Mouse (Mus musculus) layer of hippocampus, postnatal 14 days (tissue): ENCODE measurements around the gene Cyp4a31. TPM values are rescaled to one million over a fixed set of nuclear protein-coding genes. Genes with fewer than 3 reads are reported as not detected.
"Not testable (repeated sequence)": the region's sequence is repeated elsewhere in the genome, so short reads cannot be mapped to it uniquely, and the experiment has no call there.

Experiments
- DNase-seq, 2 experiments: peaks; one replicate each; pipeline ENCODE4 v3.0.0; 2021 to 2022; ENCODE audit warnings: low spot score in 2 of 2, mixed read lengths in 1 of 2
- long read RNA-seq, 2 experiments: library from polyadenylated mRNA; stranded (forward); transcript quantifications; one replicate each; pipeline ENCODE4 v2.0.0; 2021
- total RNA-seq, 2 experiments: library from RNA; stranded (reverse); gene quantifications; 2 replicates each; pipeline ENCODE4 v1.2.3; 2021

Gene Cyp4a31
- total RNA-seq: not detected
- long read RNA-seq, experiment 1: 0 reads
- long read RNA-seq, experiment 2: 0 reads

DNA sequence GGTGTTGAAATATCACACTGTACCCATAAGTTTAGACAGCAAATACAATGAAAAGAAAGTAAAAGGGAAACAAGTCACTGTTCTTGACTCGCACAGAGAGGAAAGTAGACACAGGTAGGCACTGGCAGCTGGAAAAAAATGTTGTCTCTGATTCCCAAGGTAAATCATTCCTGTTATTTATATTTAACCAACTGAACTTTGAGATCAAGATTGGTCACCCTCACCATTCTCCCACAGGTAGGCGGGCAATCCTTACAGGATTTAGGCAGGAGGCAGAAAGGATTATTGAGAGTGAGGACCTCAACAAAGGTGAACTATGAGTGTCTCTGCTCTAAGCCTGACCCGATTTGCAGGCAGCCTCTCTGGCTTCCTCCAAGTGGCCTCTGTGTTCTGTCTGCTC is at the start of gene Cyp4a31:
Cyp4a31 (plus strand) TSS at position 249 of the 400 bp plus-strand sequence.
- DNase-seq: no peak

- not testable (repeated sequence) for DNase-seq
Measured at GRCm38 (mm10) chr4:115513964-115514363, 49.5 kb upstream of the Cyp4a31 start.

GRCm38 (mm10) chr4:115518000-115518399 is 45.4 kb upstream of the Cyp4a31 start, which contains the start of gene Cyp4a10:
TSS of gene Cyp4a10 (plus strand) at chr4:115518264.
- not testable (repeated sequence) for DNase-seq

GRCm38 (mm10) chr4:115519444-115519843 is 44.0 kb upstream of the Cyp4a31 start:
- no peak for DNase-seq

DNA sequence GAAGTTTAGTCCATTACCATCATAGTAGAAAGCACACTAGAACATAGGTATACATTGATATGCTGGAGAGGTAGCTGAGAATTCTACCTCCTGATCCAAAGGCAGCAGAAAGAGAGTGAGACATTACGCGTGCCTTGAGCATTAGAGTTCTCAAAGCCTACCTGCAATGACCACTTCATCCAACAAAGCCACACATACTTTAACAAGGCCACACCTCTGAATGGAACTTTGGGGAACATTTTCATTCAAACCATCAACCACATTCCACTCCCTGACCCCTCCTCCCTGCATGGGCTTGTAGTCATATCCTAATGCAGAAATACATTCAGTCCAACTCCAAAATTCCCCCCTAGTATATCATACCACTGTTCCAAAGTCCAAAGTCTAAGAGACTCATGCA is 41.7 kb upstream of the Cyp4a31 start:
- no peak for DNase-seq

DNA sequence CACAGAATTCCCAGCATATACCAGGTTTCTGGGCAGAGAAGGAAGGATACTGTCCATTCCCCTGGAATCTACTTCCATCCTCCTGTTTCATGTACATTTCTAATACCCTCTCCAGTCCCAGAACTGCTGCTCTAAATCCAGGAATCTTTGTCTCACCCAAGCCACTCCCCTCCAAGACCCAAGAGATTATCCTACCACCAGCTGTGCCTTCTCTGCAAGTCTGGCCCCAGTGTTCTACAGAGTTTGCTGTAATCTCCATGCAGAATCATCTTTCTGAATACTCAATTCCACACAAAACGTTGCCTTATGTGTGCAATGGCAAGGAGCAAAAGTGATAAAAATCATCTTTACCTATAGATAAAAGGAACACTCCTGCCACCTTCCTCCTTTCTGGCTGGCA is 18.3 kb upstream of the Cyp4a31 start:
- DNase-seq: no peak

- DNase-seq: no peak
Measured at GRCm38 (mm10) chr4:115546141-115546828, 17.2 kb upstream of the Cyp4a31 start.

DNA sequence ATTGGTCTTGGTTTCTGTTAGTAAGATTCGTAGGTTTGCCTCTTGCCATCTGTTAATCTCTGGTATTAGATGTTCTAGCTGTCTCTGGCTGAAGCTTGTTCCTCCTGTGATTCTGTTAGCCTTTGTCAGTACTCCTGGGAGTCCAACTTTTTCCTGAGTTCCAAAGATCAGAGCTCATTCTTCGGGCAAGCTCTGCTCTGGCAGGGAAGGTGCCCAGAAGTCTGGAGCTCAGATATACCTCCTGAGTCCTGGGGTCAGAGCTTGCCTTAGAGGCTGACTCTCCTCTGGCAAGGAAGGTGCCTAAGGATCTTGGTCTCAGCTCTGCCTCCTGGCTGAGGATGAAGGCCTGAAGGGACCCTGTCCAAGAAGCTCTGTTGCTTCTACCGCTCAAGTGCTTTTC is 10.7 kb upstream of the Cyp4a31 start:
- DNase-seq: no peak

GRCm38 (mm10) chr4:115555513-115555912 is 7.9 kb upstream of the Cyp4a31 start:
- no peak for DNase-seq

- no peak for DNase-seq
Measured at GRCm38 (mm10) chr4:115557861-115558561, 5.4 kb upstream of the Cyp4a31 start.

DNA sequence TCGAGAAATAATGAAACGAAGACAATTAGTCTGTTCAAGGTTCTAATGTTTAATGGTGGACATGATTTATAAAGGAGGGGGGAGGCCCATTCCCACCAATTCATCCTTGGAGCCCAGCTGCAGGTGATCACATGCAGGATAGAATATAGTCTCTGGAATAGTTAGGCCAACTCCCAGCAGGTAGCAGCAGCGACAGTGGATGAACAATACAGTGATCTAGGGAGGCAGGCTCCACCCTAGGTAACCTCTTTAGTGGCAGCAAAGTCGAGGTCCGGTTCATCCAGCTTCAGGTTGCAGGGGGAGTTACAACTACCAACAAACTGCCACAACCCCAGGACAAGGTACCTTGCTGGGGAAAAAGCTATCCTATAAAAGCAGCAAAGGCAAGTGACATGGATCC is 2.2 kb upstream of the Cyp4a31 start:
- DNase-seq: not testable (repeated sequence)

DNA sequence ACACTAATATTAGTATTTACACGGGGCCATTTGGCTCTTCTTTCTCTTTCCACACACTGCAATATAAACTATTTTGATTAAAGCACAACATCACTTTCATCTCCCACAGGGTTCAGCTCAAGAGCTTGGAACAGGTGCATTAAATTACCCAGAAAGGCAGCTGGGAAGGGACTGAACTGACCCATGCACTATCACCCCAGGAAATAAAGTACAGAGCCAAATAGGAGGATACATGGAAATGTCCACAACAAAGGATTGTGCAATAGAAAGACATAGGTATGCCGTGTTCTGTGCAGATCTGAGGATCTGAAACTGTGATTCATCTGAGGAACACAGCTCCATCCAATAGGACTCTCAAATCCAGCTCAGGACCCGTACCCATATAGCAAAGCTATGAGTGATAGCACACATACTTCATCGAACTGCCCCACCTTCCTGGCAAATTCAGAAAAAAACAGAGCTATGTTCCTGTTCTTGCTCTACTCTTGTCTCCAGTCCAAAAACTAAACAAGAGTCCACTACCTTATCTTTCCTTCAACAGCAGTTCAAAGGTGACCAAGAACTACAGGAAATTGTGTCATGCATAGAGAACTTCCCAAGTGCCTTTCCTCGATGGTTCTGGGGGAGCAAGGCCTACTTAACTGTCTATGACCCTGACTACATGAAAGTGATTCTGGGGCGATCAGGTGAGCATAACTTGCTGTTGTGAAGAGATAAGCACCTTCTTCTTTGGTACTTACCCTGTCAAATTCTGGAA is 1.2 kb downstream of the Cyp4a31 start:
- DNase-seq: not testable (repeated sequence)

DNA sequence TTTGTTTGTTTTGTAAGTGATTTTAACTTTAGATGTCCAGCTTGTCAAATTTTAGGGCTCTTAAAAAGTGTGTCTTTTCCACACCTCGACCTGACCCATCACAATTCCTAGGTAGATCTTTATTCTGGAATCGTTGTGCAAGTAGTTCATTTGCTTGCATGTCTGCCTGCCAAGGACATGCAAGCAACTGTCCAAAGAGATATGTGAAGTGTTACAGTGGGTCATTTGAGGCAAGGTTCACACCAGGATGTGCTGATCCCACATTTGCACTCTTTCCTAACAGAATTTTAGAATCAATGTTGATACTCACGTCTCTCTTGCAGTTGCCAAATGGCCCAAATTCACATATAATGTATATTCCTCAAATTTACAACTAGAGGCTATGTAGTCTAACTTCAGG is 11.8 kb downstream of the Cyp4a31 start:
- DNase-seq: no peak

DNA sequence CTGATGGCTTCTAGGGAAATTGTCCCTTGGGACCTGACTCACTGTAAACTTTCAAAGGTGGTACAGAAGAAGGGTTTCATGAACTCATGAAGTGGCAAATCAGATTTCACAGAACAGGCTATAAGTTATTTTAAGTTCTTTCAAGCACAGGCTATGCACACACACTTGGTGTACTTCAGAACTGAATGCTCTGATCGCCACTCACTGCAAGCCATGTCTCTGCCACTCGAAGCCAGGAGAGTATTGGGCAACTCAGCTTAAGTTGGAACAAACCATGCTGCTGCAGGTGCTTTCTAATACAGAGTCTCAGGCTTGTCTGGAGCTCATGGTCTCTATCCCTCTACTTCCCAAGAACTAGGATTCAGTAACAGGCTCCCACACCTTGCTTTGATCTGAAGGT is 12.3 kb downstream of the Cyp4a31 start:
- no peak for DNase-seq

DNA sequence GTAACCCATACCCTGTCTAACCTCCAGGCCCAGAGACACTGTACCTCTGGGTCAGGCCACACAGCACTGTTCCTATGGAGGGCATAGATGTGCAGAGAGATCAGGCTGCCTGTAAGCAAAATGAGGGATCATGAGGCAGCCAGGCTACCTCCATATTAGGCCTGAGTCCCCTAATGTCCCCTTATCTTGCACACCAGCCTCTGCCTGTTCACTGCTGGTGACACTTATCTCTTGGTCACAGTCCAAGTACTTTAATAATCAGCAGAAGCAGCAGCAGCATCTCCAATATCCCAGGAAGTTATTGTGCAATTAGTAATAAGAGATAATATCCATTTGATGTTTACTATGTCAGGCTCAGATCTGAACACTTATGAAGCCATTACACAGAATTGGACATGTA is 19.6 kb downstream of the Cyp4a31 start:
- DNase-seq: no peak

GRCm38 (mm10) chr4:115596357-115596756 is 32.9 kb downstream of the Cyp4a31 start:
- DNase-seq: no peak

DNA sequence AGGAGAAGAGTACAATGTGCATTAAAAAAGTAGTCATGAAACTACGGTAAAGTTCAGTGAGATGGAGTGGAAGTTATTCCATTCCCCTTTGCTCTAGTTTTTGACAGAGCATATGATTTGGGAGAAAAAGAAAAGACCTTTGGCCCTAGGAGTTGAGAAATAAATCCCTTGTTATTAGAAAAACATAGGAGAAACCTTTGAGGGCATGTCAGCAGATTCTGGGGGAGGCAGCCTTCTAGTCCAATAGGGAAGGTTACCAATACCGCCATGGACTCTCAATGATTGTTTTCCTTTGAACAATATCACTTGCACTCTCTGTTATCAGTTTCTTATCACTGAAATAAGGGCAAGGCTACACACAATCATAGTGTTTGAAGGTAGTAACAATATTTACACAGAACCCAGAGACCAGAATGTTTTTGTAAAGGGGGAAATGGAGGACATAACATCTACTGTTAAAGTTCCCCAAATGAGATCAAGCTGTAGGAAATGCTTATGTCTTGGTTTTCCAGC is 33.4 kb downstream of the Cyp4a31 start:
- DNase-seq: no peak

GRCm38 (mm10) chr4:115600611-115601010 is 37.2 kb downstream of the Cyp4a31 start, which contains the start of gene Cyp4a32:
TSS of gene Cyp4a32 (plus strand) at chr4:115600969.
- DNase-seq: not testable (repeated sequence)

DNA sequence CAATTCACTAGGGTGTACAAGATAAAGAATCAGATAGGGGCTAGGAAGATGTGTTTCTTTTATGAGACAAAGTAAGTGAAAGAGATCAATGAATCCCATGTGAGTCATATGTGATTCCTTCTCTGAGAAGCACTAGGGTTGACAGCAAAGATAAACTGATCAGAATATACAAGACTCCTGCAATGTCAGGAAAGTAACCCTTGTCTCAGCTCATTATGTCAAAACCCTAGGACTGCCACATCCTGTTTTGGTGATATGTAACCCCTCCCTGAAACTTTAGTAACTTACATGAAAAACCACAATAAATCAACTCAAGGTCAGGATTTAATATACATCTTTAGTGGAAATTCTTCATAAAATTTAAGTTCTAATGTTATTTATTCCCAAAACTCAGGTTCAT is 50.6 kb downstream of the Cyp4a31 start:
- no peak for DNase-seq

DNA sequence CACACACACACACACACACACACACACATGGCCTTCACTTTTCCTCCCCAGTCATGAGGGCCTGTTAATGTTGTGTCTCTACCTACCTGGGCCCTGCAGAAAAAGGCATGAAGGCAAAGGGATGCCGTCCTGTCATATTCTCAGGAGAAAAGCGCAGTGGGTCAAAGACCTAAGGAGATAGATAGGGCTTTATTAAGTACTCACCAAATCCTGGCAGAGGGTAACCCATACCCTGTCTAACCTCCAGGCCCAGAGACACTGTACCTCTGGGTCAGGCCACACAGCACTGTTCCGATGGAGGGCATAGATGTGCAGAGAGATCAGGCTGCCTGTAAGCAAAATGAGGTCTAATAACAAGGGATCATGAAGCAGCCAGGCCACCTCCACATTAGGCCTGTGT is 62.1 kb downstream of the Cyp4a31 start:
- DNase-seq: not testable (repeated sequence)
